Mouse (Mus musculus) cerebellum, adult (tissue): ENCODE measurements at regions not wholly inside any gene's neighbourhood (a gene's known extent, or its start where the extent isn't known, plus 50 kb on each side); places are given as distances from the start of the nearest gene placed in this dataset.
A peak's percentile ranks its signal among the peaks of the same experiment; 100 is the strongest.

Experiments
- ATAC-seq: cut with Nextera tagmentation; 2 replicates; pipeline ENCODE4 v1.9.2; 2017; ENCODE audit warnings: mild to moderate bottlenecking, moderate library complexity, mixed read lengths; ENCODE audit not compliant: insufficient number of reproducible peaks, low FRiP score, low TSS enrichment

DNA sequence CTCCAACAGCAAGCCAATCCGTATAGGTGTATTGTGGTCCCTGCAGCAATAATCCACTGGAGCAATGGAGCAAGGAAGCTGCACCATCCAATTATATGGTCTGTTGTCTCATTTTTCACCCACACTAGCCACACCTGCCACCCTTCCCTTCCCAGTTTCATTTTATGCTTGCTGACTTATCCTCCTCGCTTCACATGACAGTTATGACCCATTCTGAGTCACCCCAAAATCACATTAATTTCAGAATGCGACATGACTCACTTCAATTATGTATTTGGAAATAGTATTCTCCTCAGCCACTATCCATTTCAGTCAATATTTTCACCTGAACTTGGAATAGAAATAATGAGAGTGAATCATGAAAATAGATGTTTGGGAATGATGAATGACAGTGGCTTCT, 2507.8 kb upstream of the Gm6569 start:
- ATAC-seq, result no peak

DNA sequence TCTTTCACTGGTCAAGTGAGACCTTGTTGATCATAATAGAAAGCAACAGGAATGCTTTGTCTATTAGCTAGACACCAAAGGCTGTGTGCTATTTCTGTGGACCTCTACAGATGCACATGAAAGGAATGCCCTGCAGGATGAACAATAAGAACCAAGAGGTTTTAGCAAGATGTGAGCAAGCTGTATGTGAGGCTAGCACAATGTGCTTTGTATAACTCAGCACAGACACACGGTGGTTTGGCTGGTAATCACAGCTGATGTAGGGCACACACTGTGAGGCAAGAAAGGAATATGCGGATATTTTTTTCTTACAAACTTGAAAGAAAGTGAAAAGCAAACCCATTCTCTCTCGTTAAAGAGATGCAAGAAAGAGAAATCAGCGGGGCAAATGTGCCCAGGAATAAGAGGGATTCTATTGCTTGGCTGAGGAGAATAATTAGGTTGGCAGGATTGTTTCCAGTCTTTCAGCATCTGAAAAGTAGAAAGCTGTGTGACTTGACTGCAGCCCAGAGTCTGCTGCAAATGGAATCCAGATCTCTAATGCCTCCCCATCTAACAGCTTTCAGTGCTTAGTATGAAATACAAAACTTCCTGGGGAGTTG, 2476.1 kb upstream of the Gm6569 start:
- ATAC-seq, result no peak

DNA sequence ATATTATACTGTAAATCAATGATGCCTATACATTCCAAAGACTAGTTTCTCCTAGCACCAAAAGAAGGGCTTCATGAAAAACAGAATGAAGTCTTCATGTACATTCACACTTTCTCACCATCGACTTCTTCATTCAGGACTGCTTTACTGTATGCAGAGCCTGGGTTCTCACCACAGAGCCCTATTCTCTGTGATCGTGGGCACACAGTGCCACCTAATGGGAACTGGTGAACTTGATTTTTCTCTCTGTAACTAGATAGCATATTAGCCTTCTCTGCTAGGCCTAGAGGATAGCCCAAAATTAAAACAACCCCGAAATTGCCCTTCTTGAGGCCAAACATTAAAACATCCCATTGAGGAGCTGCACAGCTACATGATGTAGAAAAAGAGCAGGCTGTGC, 2458.6 kb upstream of the Gm6569 start:
- ATAC-seq, result peak; percentile 68; the same call in 1 of the 2 replicates
